Mouse (Mus musculus) embryonic facial prominence, embryonic 12.5 days (tissue): ENCODE data around the gene Akr1c18. TPM values are rescaled to one million over a fixed set of nuclear protein-coding genes. Genes with fewer than 3 reads are reported as not detected.
"Not testable (repeated sequence)": the region's sequence is repeated elsewhere in the genome, so short reads cannot be mapped to it uniquely, and the experiment has no call there.

Experiments used
- ATAC-seq: fragments of 200-750 bp; cut with Nextera tagmentation; 2 replicates; pipeline ENCODE4 v1.8.0; 2017; ENCODE audit not compliant: insufficient number of reproducible peaks, insufficient read depth, low FRiP score, low TSS enrichment
- H3K27ac ChIP-seq: fragments of 300-500 bp; sonication (generic); 2 replicates; pipeline ENCODE4 v1.5.1; 2016; ENCODE audit warnings: mild to moderate bottlenecking
- H3K27me3 ChIP-seq: fragments of 300-500 bp; sonication (generic); 2 replicates; pipeline ENCODE4 v1.6.1; 2016; ENCODE audit warnings: mild to moderate bottlenecking, moderate library complexity
- H3K36me3 ChIP-seq: fragments of 300-500 bp; sonication (generic); 2 replicates; pipeline ENCODE4 v1.6.1; 2016; ENCODE audit warnings: mild to moderate bottlenecking
- H3K4me1 ChIP-seq: fragments of 300-500 bp; sonication (generic); 2 replicates; pipeline ENCODE4 v1.6.1; 2016
- H3K4me2 ChIP-seq: fragments of 300-500 bp; sonication (generic); replicated peaks from 2 replicates; pipeline ENCODE4 v1.6.1; 2016; ENCODE audit warnings: mild to moderate bottlenecking, moderate library complexity
- H3K4me3 ChIP-seq: fragments of 300-500 bp; sonication (generic); 2 replicates; pipeline ENCODE4 v1.5.1; 2016; ENCODE audit warnings: mild to moderate bottlenecking
- H3K9ac ChIP-seq: fragments of 300-500 bp; sonication (generic); 2 replicates; pipeline ENCODE4 v1.6.1; 2016; ENCODE audit warnings: mild to moderate bottlenecking, moderate library complexity
- H3K9me3 ChIP-seq: fragments of 300-500 bp; sonication (generic); 2 replicates; pipeline ENCODE4 v1.6.1; 2016; ENCODE audit warnings: mild to moderate bottlenecking, moderate library complexity
- WGBS: fragments of 180-500 bp; shearing (Covaris S2); methylation state at CpG from one replicate; pipeline ENCODE4 v1.1.7; 2016; 5-methylcytosine and 5-hydroxymethylcytosine counted together
- polyA plus RNA-seq: library from polyadenylated mRNA; unstranded; fragments of >200 nt; fragmentation: Nextera tagmentation; extraction: Ambion mirVana; gene quantifications from 2 replicates; pipeline ENCODE4 v1.2.1, GENCODE M21; 2016

Gene Akr1c18
- not detected in 2 replicates for polyA plus RNA-seq

GRCm38 (mm10) chr13:4150518-4150917, at the start of gene Akr1c18:
Gene Akr1c18 (minus strand): TSS chr13:4150654.
- Histone ChIP-seq H3K27me3 (no peaks in the 10 kb centered on the region), H3K9ac (no peak within 1 kb of the TSS), H3K4me1 (no peaks in the 10 kb centered on the region), H3K4me2 (no peak within 1 kb of the TSS), H3K4me3 (no peak within 1 kb of the TSS), H3K27ac (no peak within 1 kb of the TSS), H3K9me3 (no peaks in the 10 kb centered on the region), H3K36me3 (no peaks in the 10 kb centered on the region)
- no peak for ATAC-seq
- WGBS, result 86% methylated on average over 5 of the region's 5 CpGs

- Histone ChIP-seq H3K4me3 (no peak overlapping the region), H3K4me2 (no peak overlapping the region), H3K27ac (no peak overlapping the region), H3K4me1 (no peaks in the 10 kb centered on the region), H3K36me3 (no peaks in the 10 kb centered on the region), H3K9ac (no peak overlapping the region), H3K27me3 (no peaks in the 10 kb centered on the region), H3K9me3 (no peaks in the 10 kb centered on the region)
- WGBS, result 80% methylated on average over 3 of the region's 3 CpGs
- no peak for ATAC-seq
Observed at GRCm38 (mm10) chr13:4192511-4192910, 42.1 kb upstream of the Akr1c18 start.

DNA sequence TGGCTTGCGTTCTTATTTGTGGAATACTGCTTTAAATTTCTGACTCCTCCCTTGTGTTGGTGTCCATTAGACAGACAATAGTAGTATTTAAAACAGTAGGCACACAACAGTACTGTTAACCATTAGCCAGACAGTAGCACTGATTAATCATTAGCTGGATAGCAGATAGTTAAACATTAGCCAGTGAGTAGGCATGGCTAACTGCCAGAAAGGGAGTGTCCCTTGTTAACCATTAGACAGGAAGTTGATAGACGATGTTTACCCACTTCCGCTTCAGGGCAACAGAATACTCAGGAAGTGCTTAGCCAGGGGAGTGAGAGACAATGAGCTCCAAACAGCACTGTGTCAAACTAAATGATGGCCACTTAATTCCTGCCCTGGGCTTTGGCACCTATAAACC, 40.5 kb upstream of the Akr1c18 start, which contains the start of gene Akr1c13:
TSS of gene Akr1c13 (plus strand) at position 247 of the 400 bp plus-strand sequence.
- no peak within 1 kb of the TSS for H3K27ac ChIP-seq
- H3K4me3 ChIP-seq, result no peak within 1 kb of the TSS
- H3K4me1 ChIP-seq, result no peaks in the 10 kb centered on the region
- H3K36me3 ChIP-seq, result no peaks in the 10 kb centered on the region
- no peak within 1 kb of the TSS for H3K4me2 ChIP-seq
- no peak within 1 kb of the TSS for H3K9ac ChIP-seq
- 62% methylated on average over 3 of the region's 3 CpGs for WGBS
- no peaks in the 10 kb centered on the region for H3K9me3 ChIP-seq
- no peak for ATAC-seq
- no peaks in the 10 kb centered on the region for H3K27me3 ChIP-seq

DNA sequence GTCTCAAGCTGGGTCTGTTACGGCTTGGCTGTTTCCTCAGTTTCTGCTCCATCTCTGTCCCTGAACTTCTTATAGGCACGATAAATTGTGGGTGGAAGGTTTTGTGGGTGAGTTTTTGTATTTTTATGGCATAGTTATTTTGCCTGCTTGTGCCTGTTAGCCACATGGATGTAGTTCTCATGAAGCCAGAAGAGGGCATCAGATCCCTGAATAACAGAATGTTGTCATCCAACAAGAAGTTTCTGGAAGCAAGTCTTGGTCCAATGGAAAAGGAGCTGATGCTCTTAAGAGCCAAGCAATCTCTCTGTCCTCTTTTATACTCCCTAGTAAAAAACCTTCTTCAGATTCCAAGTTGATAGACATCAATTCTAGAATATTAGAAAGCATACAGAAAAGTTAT, 37.7 kb upstream of the Akr1c18 start:
- H3K27me3 ChIP-seq, result no peaks in the 10 kb centered on the region
- no peaks in the 10 kb centered on the region for H3K4me1 ChIP-seq
- no peak overlapping the region for H3K4me3 ChIP-seq
- H3K9me3 ChIP-seq, result no peaks in the 10 kb centered on the region
- H3K4me2 ChIP-seq, result no peak overlapping the region
- 91% methylated on average over 2 of the region's 2 CpGs for WGBS
- ATAC-seq, result no peak
- H3K9ac ChIP-seq, result no peak overlapping the region
- H3K36me3 ChIP-seq, result no peaks in the 10 kb centered on the region
- H3K27ac ChIP-seq, result no peak overlapping the region

DNA sequence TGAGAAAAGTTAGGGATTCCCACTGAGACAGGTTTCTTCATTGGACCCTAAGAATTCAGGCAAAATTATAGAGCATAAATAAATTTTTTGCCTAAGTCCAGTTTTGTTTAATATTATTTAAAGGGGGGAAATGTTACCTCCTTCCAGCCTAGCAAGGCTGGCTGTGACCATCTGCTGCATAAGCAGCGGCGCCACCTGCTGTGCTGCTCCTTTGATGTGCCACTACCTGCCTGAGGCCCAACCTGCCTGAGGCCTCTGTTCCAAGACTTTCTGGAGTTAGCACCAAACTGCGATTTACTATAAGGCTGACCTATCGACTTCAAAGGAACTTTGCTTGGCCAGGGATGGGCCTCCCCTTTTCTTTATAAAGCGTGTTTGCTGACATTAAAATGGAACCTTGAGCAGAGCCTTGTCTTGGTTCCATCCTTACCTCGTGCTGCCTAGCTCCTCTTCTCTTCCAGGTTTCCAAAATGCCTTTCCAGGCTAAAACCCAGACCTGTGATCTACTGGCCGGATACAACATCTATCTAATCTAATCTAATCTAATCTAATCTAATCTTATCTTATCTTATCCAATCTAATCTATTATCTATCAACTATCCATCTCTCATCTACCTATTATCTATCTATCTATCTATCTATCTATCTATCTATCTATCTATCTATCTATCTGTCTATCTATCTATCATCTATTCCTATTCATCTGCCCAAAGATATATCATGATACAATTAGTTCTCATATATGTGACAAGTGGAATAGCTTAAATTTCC, 36.4 kb upstream of the Akr1c18 start:
- not testable (repeated sequence) for H3K4me1 ChIP-seq, H3K27ac ChIP-seq, H3K9me3 ChIP-seq, H3K36me3 ChIP-seq, H3K4me3 ChIP-seq, ATAC-seq, H3K27me3 ChIP-seq, H3K4me2 ChIP-seq, H3K9ac ChIP-seq
- 80% methylated on average over 7 of the region's 7 CpGs for WGBS

DNA sequence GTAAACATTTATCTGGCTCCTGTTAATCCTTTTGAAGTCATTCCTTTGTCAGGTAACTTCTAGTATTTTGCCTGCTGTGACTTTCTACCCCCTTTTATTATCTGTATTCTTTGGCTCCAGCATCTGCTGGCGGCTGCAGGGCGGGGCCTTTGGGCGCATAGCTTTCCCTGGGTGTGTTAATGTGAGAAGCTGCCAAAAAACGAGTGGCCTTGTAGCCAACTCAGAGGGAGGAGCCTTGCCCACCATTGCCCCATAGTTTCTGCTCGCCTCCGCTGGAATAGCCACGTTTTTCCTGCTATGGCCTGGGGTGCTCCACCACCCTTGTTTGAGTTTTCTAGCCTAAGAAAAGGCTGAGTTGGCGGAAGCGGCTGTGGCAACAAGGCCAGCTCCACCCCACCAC, 32.7 kb upstream of the Akr1c18 start:
- Histone ChIP-seq H3K4me3 (no peak overlapping the region), H3K27ac (no peak overlapping the region), H3K4me2 (no peak overlapping the region), H3K9me3 (no peaks in the 10 kb centered on the region), H3K27me3 (no peaks in the 10 kb centered on the region), H3K36me3 (no peaks in the 10 kb centered on the region), H3K9ac (no peak overlapping the region), H3K4me1 (no peaks in the 10 kb centered on the region)
- WGBS, result 58% methylated on average over 9 of the region's 9 CpGs
- ATAC-seq, result no peak

DNA sequence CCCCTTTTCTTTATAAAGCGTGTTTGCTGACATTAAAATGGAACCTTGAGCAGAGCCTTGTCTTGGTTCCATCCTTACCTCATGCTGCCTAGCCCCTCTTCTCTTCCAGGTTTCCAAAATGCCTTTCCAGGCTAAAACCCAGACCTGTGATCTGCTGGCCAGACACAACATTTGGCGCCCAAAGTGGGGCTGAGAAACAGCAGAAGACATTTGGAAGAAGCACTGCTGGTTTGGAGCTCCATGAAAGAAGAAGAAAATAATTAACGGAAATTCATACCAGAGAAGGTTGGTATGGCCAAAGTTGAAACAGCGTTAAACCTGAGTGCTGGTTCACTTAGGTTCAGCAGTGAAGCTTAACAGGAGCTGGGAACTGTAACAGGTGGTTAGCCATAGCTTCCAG, 30.9 kb upstream of the Akr1c18 start:
- not testable (repeated sequence) for H3K27ac ChIP-seq, H3K4me1 ChIP-seq, H3K4me3 ChIP-seq, H3K9me3 ChIP-seq, H3K36me3 ChIP-seq, H3K9ac ChIP-seq, H3K27me3 ChIP-seq, H3K4me2 ChIP-seq, ATAC-seq
- WGBS, result 90% methylated on average over 4 of the region's 4 CpGs

DNA sequence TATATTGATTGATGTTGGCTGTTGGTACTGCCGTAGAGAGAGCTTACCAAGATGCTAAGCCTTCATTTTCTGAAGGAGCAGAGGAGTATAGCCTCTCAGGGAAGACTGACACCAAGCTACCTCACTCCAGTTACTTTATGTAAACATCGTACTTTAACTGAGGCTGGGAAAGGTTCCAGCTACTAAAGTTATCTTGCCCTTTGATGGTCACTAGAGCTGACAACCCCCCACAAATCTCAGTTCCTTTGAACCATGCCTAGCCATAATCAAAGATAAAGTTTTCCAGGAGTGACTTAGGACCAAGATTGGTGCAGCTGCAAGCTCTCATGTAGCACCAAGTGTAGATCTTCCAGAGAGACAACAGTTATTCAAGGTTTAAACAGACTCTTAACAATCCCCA, 22.5 kb upstream of the Akr1c18 start:
- Histone ChIP-seq H3K4me3 (no peak overlapping the region), H3K4me1 (no peaks in the 10 kb centered on the region), H3K27ac (no peak overlapping the region), H3K36me3 (no peaks in the 10 kb centered on the region), H3K4me2 (no peak overlapping the region), H3K27me3 (no peaks in the 10 kb centered on the region), H3K9me3 (no peaks in the 10 kb centered on the region), H3K9ac (no peak overlapping the region)
- ATAC-seq, result no peak
- WGBS, result 66% methylated on average over 2 of the region's 2 CpGs

- no peak overlapping the region for H3K4me3 ChIP-seq
- 52% methylated on average over 1 of the region's 1 CpGs for WGBS
- no peaks in the 10 kb centered on the region for H3K27me3 ChIP-seq
- no peaks in the 10 kb centered on the region for H3K9me3 ChIP-seq
- no peaks in the 10 kb centered on the region for H3K4me1 ChIP-seq
- ATAC-seq, result no peak
- H3K4me2 ChIP-seq, result no peak overlapping the region
- H3K36me3 ChIP-seq, result no peaks in the 10 kb centered on the region
- no peak overlapping the region for H3K27ac ChIP-seq
- no peak overlapping the region for H3K9ac ChIP-seq
Observed at GRCm38 (mm10) chr13:4168006-4168405, 17.6 kb upstream of the Akr1c18 start.

DNA sequence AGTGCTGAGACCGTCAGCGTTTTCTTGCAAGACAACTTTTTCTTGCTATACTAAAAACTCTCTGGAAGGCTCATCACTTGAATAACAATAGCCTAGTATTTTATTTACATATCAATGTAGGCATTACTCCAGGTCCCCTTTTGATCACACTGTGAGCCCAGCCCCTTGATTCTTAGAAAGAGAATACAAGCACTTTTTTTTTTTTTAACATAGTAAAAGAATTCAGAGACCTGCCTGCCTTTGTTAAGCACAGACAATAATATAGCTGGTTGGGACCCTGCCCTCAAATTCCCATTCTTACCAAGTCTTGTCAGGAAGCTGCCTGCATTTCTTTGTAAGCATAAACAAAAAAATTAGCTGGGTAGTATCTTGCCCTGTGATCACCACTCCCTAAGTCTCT, 4.8 kb upstream of the Akr1c18 start:
- Histone ChIP-seq H3K9ac (no peak overlapping the region), H3K36me3 (no peaks in the 10 kb centered on the region), H3K27me3 (no peaks in the 10 kb centered on the region), H3K4me1 (no peaks in the 10 kb centered on the region), H3K9me3 (no peaks in the 10 kb centered on the region), H3K27ac (no peak overlapping the region), H3K4me3 (no peak overlapping the region), H3K4me2 (no peak overlapping the region)
- 72% methylated on average over 2 of the region's 2 CpGs for WGBS
- no peak for ATAC-seq

DNA sequence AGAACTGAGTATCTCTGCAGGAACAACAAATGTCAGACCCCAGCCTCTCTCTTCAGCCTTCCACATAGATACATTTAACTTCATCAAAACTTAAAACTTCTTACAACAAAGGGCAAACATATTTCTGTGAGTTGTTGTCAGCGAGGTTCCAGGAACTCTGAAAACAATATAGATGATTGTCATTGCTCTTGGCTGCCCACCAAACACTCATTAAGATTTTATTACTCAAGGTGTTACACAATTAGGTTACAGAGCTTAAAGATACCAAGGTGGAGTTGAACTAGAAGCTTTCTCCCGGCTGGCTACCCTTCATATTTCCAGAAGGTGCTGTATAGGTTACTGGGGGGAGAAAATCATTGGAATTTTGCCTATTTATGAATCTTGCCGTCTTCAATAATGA, 3.1 kb upstream of the Akr1c18 start:
- no peaks in the 10 kb centered on the region for H3K27me3 ChIP-seq
- no peak for ATAC-seq
- H3K9ac ChIP-seq, result no peak overlapping the region
- H3K4me2 ChIP-seq, result no peak overlapping the region
- no peak overlapping the region for H3K27ac ChIP-seq
- no peaks in the 10 kb centered on the region for H3K4me1 ChIP-seq
- no peaks in the 10 kb centered on the region for H3K9me3 ChIP-seq
- WGBS, result 78% methylated on average over 3 of the region's 3 CpGs
- no peaks in the 10 kb centered on the region for H3K36me3 ChIP-seq
- no peak overlapping the region for H3K4me3 ChIP-seq

GRCm38 (mm10) chr13:4152908-4153307, 2.5 kb upstream of the Akr1c18 start:
- ATAC-seq, result no peak
- Histone ChIP-seq H3K27me3 (no peaks in the 10 kb centered on the region), H3K4me3 (no peak overlapping the region), H3K9me3 (no peaks in the 10 kb centered on the region), H3K4me1 (no peaks in the 10 kb centered on the region), H3K36me3 (no peaks in the 10 kb centered on the region), H3K27ac (no peak overlapping the region), H3K4me2 (no peak overlapping the region), H3K9ac (no peak overlapping the region)
- WGBS, result 68% methylated on average over 2 of the region's 2 CpGs
